Mouse (Mus musculus) CD4-positive, CD25-positive, alpha-beta regulatory T cell, adult 2 months (primary cell): ENCODE measurements around the gene Ddx4.

Experiments
- DNase-seq: peaks from one replicate; pipeline ENCODE4 v3.0.0-alpha.2; 2012; ENCODE audit warnings: low read depth, low spot score

Gene Ddx4

GRCm38 (mm10) chr13:112553304-112553703 lies 99.0 kb downstream of the Ddx4 start:
- no peak for DNase-seq

- DNase-seq = peak; percentile 16
These were observed 100.4 kb downstream of the Ddx4 start for GRCm38 (mm10) chr13:112551641-112552548.
